Mouse (Mus musculus) 3134 (cell line): ENCODE data around the gene Mttp.

ENCODE experiments used
- DNase-seq: peaks from one replicate; pipeline ENCODE4 v3.0.0-alpha.2; 2011; ENCODE audit warnings: low spot score; ENCODE audit not compliant: insufficient read length; ENCODE audit errors: extremely low read depth

The Mttp gene

GRCm38 (mm10) chr3:138095718-138096117 lies 49.0 kb downstream of the Mttp start:
- peak; percentile 63 for DNase-seq

GRCm38 (mm10) chr3:138095301-138095700 lies 49.5 kb downstream of the Mttp start:
- no peak for DNase-seq

GRCm38 (mm10) chr3:138083896-138084295 lies 60.9 kb downstream of the Mttp start:
- no peak for DNase-seq

- DNase-seq, result no peak
Measured at GRCm38 (mm10) chr3:138083073-138083637, 61.6 kb downstream of the Mttp start.

GRCm38 (mm10) chr3:138078701-138079100 lies 66.1 kb downstream of the Mttp start:
- no peak for DNase-seq

- DNase-seq, result no peak
Measured at GRCm38 (mm10) chr3:138077476-138078340, 67.1 kb downstream of the Mttp start.

GRCm38 (mm10) chr3:138075209-138075608 lies 69.6 kb downstream of the Mttp start:
- no peak for DNase-seq

- no peak for DNase-seq
Measured at GRCm38 (mm10) chr3:138074214-138074613, 70.6 kb downstream of the Mttp start.

- DNase-seq, result no peak
Measured at GRCm38 (mm10) chr3:138071476-138072073, 73.2 kb downstream of the Mttp start.

- DNase-seq, result no peak
Measured at GRCm38 (mm10) chr3:138071004-138071403, 73.8 kb downstream of the Mttp start.

GRCm38 (mm10) chr3:138069756-138070511 lies 74.8 kb downstream of the Mttp start:
- DNase-seq, result no peak

GRCm38 (mm10) chr3:138068103-138068502 lies 76.7 kb downstream of the Mttp start:
- no peak for DNase-seq

- no peak for DNase-seq
Measured at GRCm38 (mm10) chr3:138067288-138067687, 77.5 kb downstream of the Mttp start, which contains the start of gene Gm5105. TSS of gene Gm5105 (minus strand) at chr3:138067388.

GRCm38 (mm10) chr3:138066348-138066856 lies 78.4 kb downstream of the Mttp start:
- DNase-seq, result no peak

- no peak for DNase-seq
Measured at GRCm38 (mm10) chr3:138065930-138066329, 78.8 kb downstream of the Mttp start.

GRCm38 (mm10) chr3:138064732-138065645 lies 79.8 kb downstream of the Mttp start, which contains the start of gene 1110002E22Rik:
TSS of gene 1110002E22Rik (plus strand) at chr3:138065052.
- no peak for DNase-seq

GRCm38 (mm10) chr3:138063731-138064329 lies 80.9 kb downstream of the Mttp start:
- DNase-seq, result no peak

- no peak for DNase-seq
Measured at GRCm38 (mm10) chr3:138062673-138063072, 82.1 kb downstream of the Mttp start.

GRCm38 (mm10) chr3:138061205-138061911 lies 83.4 kb downstream of the Mttp start:
- DNase-seq, result peak; percentile 70
